Mouse (Mus musculus) lung, postnatal 10 days (tissue): ENCODE data around the gene Lrrc4b.

Source experiments
- DNase-seq: peaks from one replicate; pipeline ENCODE4 v3.0.0; 2021

Gene Lrrc4b

DNA sequence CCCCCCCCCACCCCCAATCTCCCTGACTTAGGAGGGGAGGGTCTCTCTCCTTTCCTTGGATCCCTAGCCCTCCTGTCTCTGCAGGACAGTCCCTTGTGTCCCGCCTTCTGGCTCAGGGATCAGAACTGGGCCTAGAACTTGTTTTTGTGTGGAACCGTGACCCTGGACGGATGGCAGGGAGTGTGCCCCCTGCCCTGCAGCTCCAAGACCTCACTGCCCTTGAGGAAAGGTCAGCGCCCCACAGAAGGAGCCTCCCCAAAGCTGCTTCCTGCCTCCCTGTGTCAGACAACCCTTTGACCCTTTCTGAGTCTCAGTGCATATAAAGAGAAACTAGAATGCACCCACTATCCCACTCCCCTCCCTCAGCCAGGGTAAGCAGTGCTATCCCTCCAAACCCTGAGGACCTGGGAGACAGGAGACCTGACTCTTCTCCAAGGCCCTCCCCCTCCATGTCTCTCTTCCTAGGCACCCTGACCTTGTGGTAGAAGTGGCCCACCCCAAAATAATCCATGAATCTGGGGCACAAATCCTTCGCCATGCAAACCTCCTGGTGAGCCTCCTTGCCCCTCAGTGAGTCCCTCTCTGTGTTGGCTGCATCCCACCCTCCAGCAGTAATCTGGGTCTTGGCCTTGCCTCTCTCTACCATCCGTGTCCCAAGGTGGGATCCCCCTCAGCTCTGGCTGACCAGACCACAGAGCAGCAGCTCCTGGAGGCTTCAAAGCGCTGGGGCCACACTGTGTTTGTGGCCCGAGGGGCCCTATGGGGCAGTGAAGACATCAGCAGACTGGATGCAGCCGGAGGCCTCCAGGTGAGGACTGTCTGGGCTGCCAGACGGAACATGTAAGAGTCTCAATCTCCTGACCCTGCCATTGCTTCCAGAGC lies 37.4 kb downstream of the Lrrc4b start:
- DNase-seq = no peak

- DNase-seq = no peak
Measured at GRCm38 (mm10) chr7:44466888-44467311, 38.1 kb downstream of the Lrrc4b start.

DNA sequence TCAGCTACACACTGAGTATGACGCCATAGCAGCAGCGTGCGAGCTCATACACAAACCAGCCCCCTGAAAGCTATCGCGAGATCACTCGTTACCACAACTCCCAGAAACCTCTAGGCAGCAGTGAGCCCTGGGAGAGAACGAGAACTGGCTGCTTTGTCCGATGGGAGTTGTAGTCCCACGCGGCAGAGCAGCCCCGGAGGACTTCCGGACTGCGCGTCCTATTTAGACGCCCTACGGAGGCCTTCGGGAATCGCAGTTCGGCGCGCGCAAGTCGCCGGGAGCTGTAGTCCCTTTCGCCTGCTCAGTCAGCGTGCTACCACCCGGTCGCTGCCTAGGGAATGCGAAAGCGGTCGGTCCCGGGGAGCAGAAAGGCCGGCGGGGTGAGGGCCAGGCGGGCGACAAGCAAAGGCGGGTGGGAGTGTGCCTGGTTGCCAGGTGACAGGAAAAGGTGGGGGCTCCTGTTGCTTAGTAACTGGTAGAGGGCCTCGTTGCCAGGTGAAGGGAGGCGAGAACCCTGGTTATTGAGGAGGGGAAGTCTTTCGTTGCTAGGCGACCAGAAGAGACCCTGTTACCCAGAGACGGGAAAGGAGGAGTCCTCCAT lies 39.1 kb downstream of the Lrrc4b start, which contains the start of gene Josd2:
TSS of gene Josd2 (plus strand) at position 170 of the 601 bp plus-strand sequence.
- DNase-seq = peak; percentile 97

DNA sequence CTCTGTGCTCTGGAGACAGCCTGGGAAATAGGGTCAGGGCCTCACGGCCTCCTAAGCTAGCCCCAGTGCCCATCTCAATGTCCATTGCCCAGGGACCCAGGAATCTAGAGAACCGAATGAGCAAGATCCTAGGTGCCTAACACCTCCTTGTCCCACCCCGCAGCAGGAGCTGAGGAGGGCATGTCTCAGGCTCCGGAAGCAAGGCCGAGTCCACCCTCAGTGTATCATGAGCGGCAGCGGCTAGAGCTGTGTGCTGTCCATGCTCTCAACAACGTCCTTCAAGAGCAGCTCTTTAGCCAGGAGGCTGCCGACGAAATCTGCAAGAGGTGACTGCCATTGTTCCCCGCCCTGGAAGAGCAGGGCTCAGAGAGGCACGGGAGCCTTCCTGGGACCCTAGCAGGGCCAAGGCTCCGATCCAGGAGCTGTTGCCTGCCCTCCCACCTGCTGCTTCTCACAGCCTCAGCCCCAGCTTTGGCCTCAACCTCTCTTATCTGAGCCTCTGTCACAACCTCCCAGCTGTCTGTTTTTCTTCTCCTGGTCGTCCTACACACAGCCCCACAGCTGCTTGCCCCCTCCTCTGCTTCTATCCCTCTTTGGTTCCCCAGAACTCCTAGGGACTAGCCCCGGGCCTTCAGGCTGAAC lies 39.9 kb downstream of the Lrrc4b start:
- no peak for DNase-seq

GRCm38 (mm10) chr7:44469677-44470675 lies 41.2 kb downstream of the Lrrc4b start:
- no peak for DNase-seq

- DNase-seq = no peak
Measured at GRCm38 (mm10) chr7:44470696-44471612, 42.1 kb downstream of the Lrrc4b start.

DNA sequence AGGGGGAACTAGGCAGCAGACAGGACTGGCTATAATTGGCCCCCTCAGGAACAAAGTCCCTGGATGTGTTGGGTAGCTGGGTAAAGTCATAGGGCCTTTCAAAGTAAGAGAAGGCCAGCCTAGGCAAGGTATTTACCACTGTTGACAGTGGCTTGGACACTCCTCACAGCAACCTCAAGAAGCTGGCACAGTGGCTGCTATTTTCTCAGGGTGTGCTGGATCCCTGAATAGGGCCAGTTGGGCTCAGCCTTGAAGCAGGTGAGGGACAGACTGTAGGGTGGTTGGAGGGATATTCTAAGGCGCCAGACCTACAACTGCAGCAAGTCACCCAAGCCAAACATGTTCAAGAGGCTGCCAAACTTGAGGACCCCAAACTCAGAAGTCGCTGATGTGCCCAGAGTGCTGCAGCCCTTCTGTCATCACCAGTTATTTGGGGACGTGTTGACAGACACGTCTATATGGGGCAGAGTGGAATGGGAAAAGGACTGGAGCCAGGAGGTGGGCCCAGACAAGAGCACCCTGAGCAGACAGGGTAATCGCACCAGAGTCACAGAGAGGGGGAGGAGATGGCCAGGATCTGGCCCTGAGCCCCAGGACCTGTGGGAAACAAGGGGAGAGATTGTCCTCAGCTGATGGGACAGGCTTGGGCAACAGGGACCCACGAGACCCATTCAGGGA lies 43.2 kb downstream of the Lrrc4b start:
- DNase-seq = peak; percentile 74

DNA sequence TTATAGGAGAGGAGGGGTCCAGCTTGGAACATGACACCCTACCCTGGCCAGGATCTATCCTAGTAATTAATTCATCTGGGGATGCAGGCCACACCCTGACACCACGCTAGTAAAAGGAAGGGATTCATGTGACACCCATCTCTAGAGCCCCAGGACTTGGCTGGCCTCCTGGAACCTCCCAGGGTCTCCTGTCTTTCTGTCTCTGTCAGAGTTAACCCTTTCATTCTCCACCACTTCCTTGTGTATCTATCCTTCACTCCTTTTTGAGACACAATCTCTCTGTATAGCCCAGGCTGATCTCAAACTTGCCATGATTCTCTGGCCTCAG lies 43.7 kb downstream of the Lrrc4b start:
- DNase-seq = no peak

- no peak for DNase-seq
Measured at GRCm38 (mm10) chr7:44472961-44473646, 44.3 kb downstream of the Lrrc4b start.

- DNase-seq = no peak
Measured at GRCm38 (mm10) chr7:44474419-44474818, 45.6 kb downstream of the Lrrc4b start.

- no peak for DNase-seq
Measured at GRCm38 (mm10) chr7:44475046-44475614, 46.3 kb downstream of the Lrrc4b start.

DNA sequence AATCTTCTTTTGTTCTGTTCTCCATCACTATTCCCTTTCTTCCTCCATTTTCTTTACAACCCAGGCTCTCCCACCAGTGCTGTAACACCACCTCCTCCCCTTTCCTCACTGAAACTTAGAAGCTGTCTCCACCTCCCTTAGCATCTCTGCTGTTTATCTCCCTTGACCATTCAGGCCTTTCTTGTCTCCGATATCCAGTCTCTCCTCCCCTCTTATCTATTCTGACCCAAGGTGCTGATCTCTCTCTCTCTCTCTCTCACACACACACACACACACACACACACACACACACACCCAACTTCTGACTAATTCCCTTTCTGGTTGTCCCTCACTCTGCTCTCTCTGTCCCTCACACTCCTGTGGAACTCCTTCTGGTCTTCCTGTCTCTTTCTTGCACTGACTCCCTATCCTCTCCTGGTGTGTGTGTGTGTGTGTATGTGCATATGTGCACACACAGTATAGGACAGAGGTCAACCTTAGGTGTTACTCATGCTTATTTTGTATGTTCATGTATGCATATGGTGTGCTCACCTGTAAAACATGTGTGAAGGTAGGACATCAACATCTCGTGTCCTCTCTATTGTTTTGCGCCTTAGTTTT lies 54.1 kb downstream of the Lrrc4b start:
- no peak for DNase-seq

GRCm38 (mm10) chr7:44484109-44484508 lies 55.3 kb downstream of the Lrrc4b start:
- DNase-seq = no peak

- DNase-seq = peak; percentile 77
Measured at GRCm38 (mm10) chr7:44484841-44485571, 56.2 kb downstream of the Lrrc4b start.

- no peak for DNase-seq
Measured at GRCm38 (mm10) chr7:44485572-44486195, 56.9 kb downstream of the Lrrc4b start.

GRCm38 (mm10) chr7:44486927-44487575 lies 58.2 kb downstream of the Lrrc4b start:
- DNase-seq = no peak

DNA sequence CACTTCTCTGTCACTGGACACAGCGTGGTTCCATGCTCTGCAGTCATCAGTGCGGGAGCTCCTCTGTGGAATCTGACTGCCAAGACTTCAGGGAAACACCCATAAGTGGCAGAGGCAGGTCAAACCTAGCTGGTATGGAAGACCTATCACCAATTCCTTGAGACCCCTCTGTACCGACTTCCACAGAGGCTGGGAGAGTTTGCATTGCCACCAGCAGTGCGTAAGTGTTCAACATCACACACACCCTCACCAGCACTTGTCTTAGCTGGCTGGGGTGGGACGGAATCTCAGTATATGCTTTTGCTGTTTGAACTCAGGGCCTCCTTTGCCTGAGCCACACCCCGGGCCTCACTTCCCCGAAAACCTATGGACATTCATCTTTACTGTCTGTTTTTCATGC lies 59.1 kb downstream of the Lrrc4b start:
- no peak for DNase-seq

DNA sequence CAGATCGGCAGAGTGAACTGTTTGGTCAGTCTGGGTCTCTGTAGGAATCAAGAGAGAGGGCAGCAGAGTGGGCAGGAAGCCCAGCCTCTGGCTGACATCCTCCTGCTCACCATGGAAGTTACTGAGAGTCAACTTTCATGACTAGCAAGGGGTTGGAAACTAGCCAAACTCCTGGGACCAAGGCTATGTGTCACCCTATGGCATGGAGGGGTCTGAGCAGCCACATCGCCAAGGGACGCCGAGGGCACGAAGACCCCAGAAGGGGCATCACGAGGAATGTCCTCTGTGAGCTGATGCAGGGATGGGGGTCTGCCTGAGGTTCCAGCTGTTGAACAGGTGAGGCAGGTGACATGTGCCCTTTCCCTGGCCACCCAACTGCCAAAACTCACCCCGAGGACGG lies 59.7 kb downstream of the Lrrc4b start:
- DNase-seq = no peak
